Mouse (Mus musculus) bone marrow, adult 2 months (tissue): ENCODE results near the gene Cfap45. TPM values are rescaled to one million over a fixed set of nuclear protein-coding genes. Genes with fewer than 3 reads are reported as not detected.
A peak's percentile ranks its signal among the peaks of the same experiment; 100 is the strongest.

ENCODE experiments used
- H3K27ac ChIP-seq: fragments of 200-500 bp; 2 replicates; pipeline ENCODE4 v1.5.1; 2012; ENCODE audit warnings: low read depth, mild to moderate bottlenecking, control low read depth, inconsistent platforms, low read length; ENCODE audit not compliant: control insufficient read depth, poor library complexity, insufficient read depth
- H3K4me1 ChIP-seq: fragments of 200-500 bp; 2 replicates; pipeline ENCODE4 v1.6.1; 2011; ENCODE audit warnings: low read length; ENCODE audit not compliant: control insufficient read depth, insufficient read depth
- H3K4me3 ChIP-seq: fragments of 200-500 bp; replicated peaks from 2 replicates; pipeline ENCODE3; 2011; ENCODE audit warnings: mild to moderate bottlenecking, low read depth, low read length, control low read depth; ENCODE audit not compliant: control insufficient read depth
- CTCF ChIP-seq: fragments of 200-500 bp; IDR thresholded peaks from 2 replicates; pipeline ENCODE4 v1.5.1; 2011; ENCODE audit warnings: low read length, control low read depth; ENCODE audit not compliant: control insufficient read depth, insufficient read depth
- POLR2A ChIP-seq: fragments of 200-500 bp; IDR thresholded peaks from 2 replicates; pipeline ENCODE4 v1.6.1; 2011; ENCODE audit warnings: low read depth, mild to moderate bottlenecking, control low read depth, low read length, borderline replicate concordance; ENCODE audit not compliant: control insufficient read depth
- WGBS: fragments of 180-500 bp; shearing (Covaris S2); methylation state at CpG from one replicate; pipeline ENCODE4 v1.1.7; 2018; 5-methylcytosine and 5-hydroxymethylcytosine counted together
- polyA plus RNA-seq: library from polyadenylated mRNA; stranded (reverse); fragments of >200 nt; gene quantifications from 2 replicates; pipeline ENCODE4 v1.2.4, GENCODE M21; 2011; ENCODE audit warnings: low replicate concordance; ENCODE audit not compliant: missing spikeins, insufficient read depth, insufficient read length

Cfap45 gene
- polyA plus RNA-seq = 0.47 and 5.2 TPM in 2 replicates

GRCm38 (mm10) chr1:172520576-172521440 is at the start of gene Cfap45:
Gene Cfap45, plus strand, starts transcription at chr1:172520801.
- Histone ChIP-seq H3K4me3 (peak within 1 kb of the TSS; percentile 14), H3K27ac (no peak within 1 kb of the TSS), H3K4me1 (peaks cover 3% of the 10 kb centered on the region; the same call in 1 of the 2 replicates)
- TF ChIP-seq POLR2A (no peak), CTCF (no peak)
- WGBS = 3% methylated on average over 28 of the region's 28 CpGs

GRCm38 (mm10) chr1:172472909-172473308 is 47.7 kb upstream of the Cfap45 start:
- Histone ChIP-seq H3K27ac (no peak overlapping the region), H3K4me1 (peaks cover 6% of the 10 kb centered on the region), H3K4me3 (no peak overlapping the region)
- TF ChIP-seq CTCF (no peak), POLR2A (no peak)

GRCm38 (mm10) chr1:172474196-172474595 is 46.4 kb upstream of the Cfap45 start:
- no peak for TF ChIP-seq CTCF
- no peak for TF ChIP-seq POLR2A
- H3K4me3 ChIP-seq = no peak overlapping the region
- peaks cover 6% of the 10 kb centered on the region for H3K4me1 ChIP-seq
- 86% methylated on average over 3 of the region's 3 CpGs for WGBS
- no peak overlapping the region; the same call in 1 of the 2 replicates for H3K27ac ChIP-seq

GRCm38 (mm10) chr1:172475054-172475741 is 45.4 kb upstream of the Cfap45 start, which contains the start of gene Slamf9:
Gene Slamf9, plus strand, starts transcription at chr1:172475358.
- TF ChIP-seq POLR2A (no peak), CTCF (no peak)
- Histone ChIP-seq H3K4me1 (peaks cover 6% of the 10 kb centered on the region), H3K27ac (peak within 1 kb of the TSS; percentile 40; the same call in 1 of the 2 replicates), H3K4me3 (peak within 1 kb of the TSS; percentile 12)
- 11% methylated on average over 7 of the region's 7 CpGs for WGBS

GRCm38 (mm10) chr1:172478020-172478419 is 42.6 kb upstream of the Cfap45 start:
- TF ChIP-seq CTCF (no peak), POLR2A (no peak)
- 9% methylated on average over 5 of the region's 5 CpGs for WGBS
- no peak overlapping the region for H3K27ac ChIP-seq
- H3K4me1 ChIP-seq = peaks cover 6% of the 10 kb centered on the region
- no peak overlapping the region for H3K4me3 ChIP-seq

GRCm38 (mm10) chr1:172480376-172480775 is 40.2 kb upstream of the Cfap45 start:
- 72% methylated on average over 4 of the region's 4 CpGs for WGBS
- Histone ChIP-seq H3K27ac (no peak overlapping the region), H3K4me1 (peaks cover 4% of the 10 kb centered on the region), H3K4me3 (no peak overlapping the region)
- no peak for TF ChIP-seq CTCF
- no peak for TF ChIP-seq POLR2A

GRCm38 (mm10) chr1:172481111-172481510 is 39.5 kb upstream of the Cfap45 start:
- TF ChIP-seq CTCF = no peak
- no peak for TF ChIP-seq POLR2A
- H3K4me1 ChIP-seq = peaks cover 3% of the 10 kb centered on the region
- H3K27ac ChIP-seq = no peak overlapping the region
- H3K4me3 ChIP-seq = no peak overlapping the region
- 13% methylated on average over 13 of the region's 13 CpGs for WGBS
